Mouse (Mus musculus): Measurements from ENCODE around the gene Tctn3.
A peak's percentile ranks its signal among the peaks of the same experiment; 100 is the strongest.

The Tctn3 gene

GRCm38 (mm10) chr19:40611830-40612506 is at the start of gene Tctn3, which contains the start of gene Entpd1:
TSS of gene Tctn3 (minus strand) at chr19:40612233.
TSS of gene Entpd1 (plus strand) at chr19:40612366.
- DNase-seq (ENCODE audit: low spot score in 2 of 2), result peak; percentile 91 to 94

- DNase-seq (ENCODE audit: low spot score in 2 of 2), result peak; percentile 31 to 70
These were observed 49.1 kb upstream of the Tctn3 start for GRCm38 (mm10) chr19:40661108-40661507.

- no peak for DNase-seq (ENCODE audit: low spot score in 2 of 2)
These were observed 48.5 kb upstream of the Tctn3 start for GRCm38 (mm10) chr19:40660510-40660909.

- DNase-seq (ENCODE audit: low spot score in 2 of 2), result peak; percentile 17 to 32
These were observed 47.8 kb upstream of the Tctn3 start for GRCm38 (mm10) chr19:40659651-40660478.

- no peak for DNase-seq (ENCODE audit: low spot score in 2 of 2)
These were observed 46.9 kb upstream of the Tctn3 start for GRCm38 (mm10) chr19:40658935-40659334.

- no peak for DNase-seq (ENCODE audit: low spot score in 2 of 2)
These were observed 46.2 kb upstream of the Tctn3 start for GRCm38 (mm10) chr19:40658281-40658680.

GRCm38 (mm10) chr19:40656207-40656606 is 44.2 kb upstream of the Tctn3 start:
- no peak for DNase-seq (ENCODE audit: low spot score in 2 of 2)

GRCm38 (mm10) chr19:40650090-40650489 is 38.1 kb upstream of the Tctn3 start:
- DNase-seq (ENCODE audit: low spot score in 2 of 2), result no peak

GRCm38 (mm10) chr19:40647319-40648158 is 35.5 kb upstream of the Tctn3 start:
- no peak for DNase-seq (ENCODE audit: low spot score in 2 of 2)

GRCm38 (mm10) chr19:40646379-40646778 is 34.3 kb upstream of the Tctn3 start:
- no peak for DNase-seq (ENCODE audit: low spot score in 2 of 2)

GRCm38 (mm10) chr19:40643846-40644245 is 31.8 kb upstream of the Tctn3 start:
- DNase-seq (ENCODE audit: low spot score in 2 of 2), result no peak

- DNase-seq (ENCODE audit: low spot score in 2 of 2), result no peak
These were observed 28.8 kb upstream of the Tctn3 start for GRCm38 (mm10) chr19:40640799-40641198.

- peak; percentile 19 to 21 for DNase-seq (ENCODE audit: low spot score in 2 of 2)
These were observed 27.8 kb upstream of the Tctn3 start for GRCm38 (mm10) chr19:40639729-40640304.

GRCm38 (mm10) chr19:40638582-40638981 is 26.5 kb upstream of the Tctn3 start:
- no peak for DNase-seq (ENCODE audit: low spot score in 2 of 2)

- no peak for DNase-seq (ENCODE audit: low spot score in 2 of 2)
These were observed 25.6 kb upstream of the Tctn3 start for GRCm38 (mm10) chr19:40637601-40638000.

- DNase-seq (ENCODE audit: low spot score in 2 of 2), result no peak
These were observed 25.1 kb upstream of the Tctn3 start for GRCm38 (mm10) chr19:40637091-40637490.

GRCm38 (mm10) chr19:40633144-40633543 is 21.1 kb upstream of the Tctn3 start:
- no peak for DNase-seq (ENCODE audit: low spot score in 2 of 2)

- no peak for DNase-seq (ENCODE audit: low spot score in 2 of 2)
These were observed 20.6 kb upstream of the Tctn3 start for GRCm38 (mm10) chr19:40632668-40633067.

- DNase-seq (ENCODE audit: low spot score in 2 of 2), result no peak
These were observed 20.2 kb upstream of the Tctn3 start for GRCm38 (mm10) chr19:40632193-40632592.

- no peak for DNase-seq (ENCODE audit: low spot score in 2 of 2)
These were observed 18.6 kb upstream of the Tctn3 start for GRCm38 (mm10) chr19:40630606-40631005.

- no peak for DNase-seq (ENCODE audit: low spot score in 2 of 2)
These were observed 18.1 kb upstream of the Tctn3 start for GRCm38 (mm10) chr19:40630096-40630495.

GRCm38 (mm10) chr19:40628950-40629349 is 16.9 kb upstream of the Tctn3 start:
- no peak for DNase-seq (ENCODE audit: low spot score in 2 of 2)
